Mouse (Mus musculus): ENCODE measurements around the gene Clybl.

Clybl gene

DNA sequence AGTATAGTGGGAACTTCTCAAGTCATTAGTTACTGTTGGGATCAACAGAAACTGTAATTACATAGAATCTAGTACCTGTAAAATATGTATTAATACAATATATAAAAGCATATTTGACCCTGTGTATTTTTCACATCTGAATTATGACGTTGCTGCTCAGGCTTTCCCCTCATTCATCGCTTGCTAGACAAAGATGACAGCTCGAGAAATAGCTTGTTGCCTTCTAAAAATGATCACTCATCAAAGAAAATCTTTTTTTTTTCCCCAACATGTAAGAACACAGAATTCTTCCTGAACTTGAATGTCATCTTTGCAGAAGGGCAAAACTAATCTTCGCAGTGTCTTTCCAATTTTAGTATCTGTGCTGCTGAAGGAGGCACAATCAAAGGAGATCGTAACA is 206.3 kb downstream of the Clybl start:
- no peak for DNase-seq (ENCODE audit: low spot score)

DNA sequence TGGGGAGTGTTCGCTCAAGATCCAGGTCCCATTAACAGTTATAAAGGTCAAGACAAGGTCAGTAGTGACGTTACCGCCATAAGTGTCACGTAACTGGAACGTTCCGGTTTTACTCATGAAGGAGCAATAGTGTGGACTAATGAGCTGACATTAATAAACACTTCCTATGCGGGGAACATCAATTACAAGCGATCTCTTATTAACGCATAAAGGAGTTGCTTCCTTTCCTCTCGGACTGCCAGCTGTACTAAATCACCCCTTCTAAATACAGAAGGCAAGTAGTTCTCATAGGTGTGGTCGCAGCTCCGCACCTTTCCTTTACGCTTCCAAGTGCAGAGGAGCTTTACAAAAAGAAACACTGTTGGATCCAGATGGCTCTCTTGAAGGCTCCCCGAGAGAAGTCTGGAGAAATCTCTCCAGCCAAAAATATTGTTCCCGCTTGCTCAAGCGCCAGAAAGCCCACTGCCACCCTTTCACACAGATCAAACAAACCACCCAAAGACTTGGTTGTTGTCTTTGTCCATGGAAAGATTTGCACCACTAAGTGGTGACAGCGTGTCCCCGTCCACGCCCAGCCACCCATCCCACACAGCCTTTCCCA is 207.0 kb downstream of the Clybl start:
- DNase-seq (ENCODE audit: low spot score), result no peak

DNA sequence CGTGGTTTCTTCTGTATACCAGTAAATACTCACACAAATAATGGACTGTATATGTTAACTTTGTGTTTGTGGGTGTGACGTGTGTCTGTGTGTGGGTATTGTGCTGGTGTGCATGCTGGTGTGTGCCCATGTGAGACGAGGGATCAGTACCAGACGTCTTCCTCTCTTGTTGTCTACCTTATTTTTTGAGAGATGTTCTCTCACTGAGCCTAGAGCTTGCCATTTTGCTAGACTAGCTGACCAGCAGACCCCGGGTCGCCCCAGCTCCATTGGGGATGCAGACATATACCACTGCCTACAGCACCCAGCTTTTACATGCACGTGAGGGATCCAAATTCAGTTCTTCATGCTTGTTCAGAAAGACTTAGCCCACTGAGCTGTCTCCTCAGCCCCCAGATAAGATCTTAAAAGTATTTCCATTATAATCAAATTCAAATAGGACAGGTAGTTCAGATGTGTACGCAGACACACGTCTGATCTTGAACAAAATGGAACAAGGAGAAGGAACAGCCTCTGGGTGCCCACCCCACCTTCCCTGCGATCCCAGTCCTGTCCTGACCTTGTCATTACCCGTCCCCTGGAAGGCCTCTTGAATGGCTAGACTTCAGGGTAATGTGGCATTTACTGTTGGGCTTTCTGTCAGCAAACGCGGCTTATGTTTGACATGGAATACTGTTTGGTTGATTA is 208.3 kb downstream of the Clybl start:
- DNase-seq (ENCODE audit: low spot score), result no peak

DNA sequence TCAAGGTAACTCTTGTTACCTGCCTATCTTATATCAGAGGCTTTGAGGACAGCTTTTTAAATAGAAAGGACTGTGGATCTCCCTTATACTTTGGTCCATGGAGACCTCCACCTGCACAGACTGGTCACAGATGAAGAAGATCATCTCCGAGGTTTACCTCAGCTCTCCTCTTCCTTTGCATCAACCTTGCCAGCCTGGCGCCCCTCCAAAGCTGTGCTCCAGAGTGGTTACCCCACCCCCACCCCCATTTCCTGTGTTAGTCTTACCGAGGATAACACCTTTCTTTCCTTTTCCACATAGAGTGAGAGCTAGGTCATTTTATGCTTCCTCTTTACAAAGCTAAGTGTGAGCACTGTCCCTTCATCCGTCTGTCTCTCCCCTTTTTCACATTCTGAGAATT is 209.4 kb downstream of the Clybl start:
- DNase-seq (ENCODE audit: low spot score), result no peak

DNA sequence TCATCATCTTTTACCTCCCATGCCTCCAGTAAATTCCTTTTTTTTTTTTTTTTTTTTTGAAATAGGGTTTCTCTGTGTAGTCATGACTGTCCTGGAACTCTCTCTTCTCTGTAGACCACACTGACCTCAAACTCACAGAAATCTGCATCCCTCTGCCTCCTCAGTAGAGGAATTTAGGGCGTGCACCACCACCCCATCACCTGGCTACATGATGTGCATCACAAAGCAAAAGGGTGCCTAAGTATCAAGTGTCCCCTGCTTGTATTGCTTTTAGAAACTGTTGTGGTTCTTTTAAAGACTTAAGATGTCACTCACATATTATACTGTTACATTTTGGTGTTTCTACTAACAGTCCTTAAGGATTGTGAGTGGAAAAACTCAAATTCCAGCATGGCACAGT is 211.6 kb downstream of the Clybl start:
- no peak for DNase-seq (ENCODE audit: low spot score)

DNA sequence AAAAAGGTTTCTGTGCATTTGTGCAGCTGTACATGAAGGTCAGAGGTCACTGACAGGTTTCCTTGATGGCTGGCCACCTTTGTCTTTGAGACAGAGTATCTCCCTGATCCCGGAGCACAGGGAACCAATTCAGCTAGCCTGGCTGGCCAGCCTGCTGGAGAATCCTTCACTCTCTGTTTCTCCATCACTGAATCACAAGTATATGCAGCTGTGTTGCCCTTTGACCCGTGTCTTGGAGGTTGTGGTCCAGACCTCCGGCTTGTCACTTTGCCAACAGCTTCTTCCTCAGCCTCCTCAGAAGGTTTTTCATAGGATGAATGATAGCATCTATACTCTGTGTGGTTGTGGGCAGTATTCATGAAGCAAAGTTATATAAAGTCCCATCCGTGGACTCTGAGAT is 217.2 kb downstream of the Clybl start:
- no peak for DNase-seq (ENCODE audit: low spot score)

DNA sequence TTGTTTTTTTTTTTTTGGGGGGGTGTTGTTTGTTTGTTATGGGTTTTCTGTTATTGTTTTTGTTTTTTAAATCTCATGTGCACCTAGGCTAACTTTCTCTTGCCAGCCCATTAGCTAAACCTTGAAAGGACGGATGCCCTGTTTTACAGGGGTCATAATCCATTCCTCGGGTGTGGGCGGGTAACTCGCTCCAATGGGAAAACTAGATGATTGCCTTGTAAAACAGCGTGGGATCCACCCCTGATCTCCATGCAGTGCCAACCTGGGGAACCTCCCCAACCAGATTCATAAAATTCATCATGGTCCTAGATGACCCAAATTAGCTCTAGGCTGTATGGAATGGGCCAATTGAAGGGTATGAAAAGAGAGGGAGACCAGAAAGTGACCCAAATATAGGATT is 218.4 kb downstream of the Clybl start:
- no peak for DNase-seq (ENCODE audit: low spot score)

DNA sequence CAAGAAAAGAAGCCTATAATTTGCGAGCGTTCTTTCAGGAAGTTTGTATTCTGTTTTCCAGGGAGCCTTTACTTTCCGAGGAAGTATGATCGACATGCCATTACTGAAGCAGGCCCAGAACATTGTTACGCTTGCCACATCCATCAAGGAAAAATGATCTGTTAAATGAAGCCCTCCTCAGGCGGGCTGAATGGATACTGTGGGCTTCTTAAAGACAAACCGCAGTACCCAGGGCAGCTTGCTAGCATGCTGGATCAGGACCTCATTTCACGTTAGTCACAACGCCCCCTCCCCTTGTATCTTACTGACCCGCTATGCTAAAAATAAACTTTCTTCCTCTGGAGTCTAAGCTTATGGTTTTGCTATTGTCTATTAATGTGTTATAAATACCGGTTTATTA is 220.4 kb downstream of the Clybl start:
- no peak for DNase-seq (ENCODE audit: low spot score)

DNA sequence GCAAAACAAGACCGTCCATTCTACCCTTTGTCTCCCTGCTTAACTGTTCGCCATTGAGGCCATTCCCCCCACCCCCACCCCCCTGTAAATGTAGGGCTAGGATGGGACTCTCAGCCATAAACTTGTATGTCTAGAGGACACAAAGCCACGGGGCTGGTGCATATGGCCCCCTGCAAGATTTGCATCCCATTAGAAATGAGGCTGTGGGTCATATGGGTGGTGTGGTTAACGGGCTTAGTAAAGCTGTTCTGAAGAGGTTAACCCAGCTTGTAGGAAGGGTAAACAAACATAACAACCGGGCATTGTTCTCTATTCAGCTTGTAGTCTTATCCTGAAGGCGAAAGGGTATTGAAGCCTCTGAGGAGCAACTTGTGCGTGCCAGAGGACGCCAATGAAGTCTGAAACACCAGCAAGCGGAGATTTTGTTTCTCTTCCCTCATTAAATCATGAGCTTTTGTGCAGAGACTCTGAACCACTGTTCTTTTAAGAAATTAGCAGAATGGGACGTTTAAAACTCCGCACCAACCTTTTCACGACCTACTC is 221.3 kb downstream of the Clybl start:
- DNase-seq (ENCODE audit: low spot score), result no peak

DNA sequence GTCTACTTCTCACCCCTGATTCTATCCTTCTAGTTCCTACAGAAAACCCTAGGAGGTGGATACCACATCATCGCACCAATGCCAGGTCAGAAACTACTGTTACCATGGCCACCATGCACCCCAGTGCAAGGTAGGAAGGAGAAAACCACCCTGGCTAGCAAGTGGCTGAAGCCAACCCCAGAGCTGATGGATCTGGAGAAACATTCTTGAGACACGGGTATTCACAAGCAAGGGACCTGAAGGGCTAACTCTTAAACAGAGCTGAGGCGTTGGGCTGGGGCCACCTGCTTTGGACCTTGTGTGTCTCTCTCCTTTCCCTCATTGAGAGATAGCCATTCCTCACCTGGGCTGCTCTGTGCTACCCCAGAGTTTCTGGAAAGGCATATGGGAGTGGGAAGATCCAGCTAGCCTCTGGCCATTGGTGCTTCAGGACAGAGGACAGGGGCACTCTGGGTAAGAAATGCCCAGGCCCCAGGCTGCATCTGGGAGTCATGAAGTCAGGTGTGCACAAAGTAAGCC is 222.0 kb downstream of the Clybl start:
- DNase-seq (ENCODE audit: low spot score), result no peak

DNA sequence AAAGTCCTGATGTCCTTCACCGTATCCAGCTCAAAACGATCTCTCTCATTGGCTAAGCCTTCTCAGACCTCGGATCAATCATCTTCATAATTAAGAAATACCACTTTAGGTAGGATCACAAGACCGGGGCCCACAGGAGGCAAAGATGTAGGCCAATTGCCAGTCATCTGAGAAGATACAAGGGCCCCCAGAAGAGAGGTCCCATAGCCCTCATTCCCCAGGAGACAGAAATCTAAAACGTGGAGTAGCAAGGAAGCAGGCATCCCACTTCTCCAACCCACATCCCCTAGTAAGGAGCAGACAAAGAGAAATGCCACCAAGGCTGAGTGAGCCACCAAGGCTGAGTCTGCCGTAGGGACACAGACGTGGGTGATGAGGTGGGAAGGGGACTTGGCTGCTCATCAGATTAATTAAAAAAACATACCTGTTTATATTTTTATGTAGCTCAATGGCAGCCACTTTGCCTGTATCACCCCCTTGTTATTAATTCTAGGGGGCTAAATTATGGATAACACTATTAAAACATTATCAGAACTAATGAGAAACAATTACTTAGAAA is 223.2 kb downstream of the Clybl start:
- no peak for DNase-seq (ENCODE audit: low spot score)

DNA sequence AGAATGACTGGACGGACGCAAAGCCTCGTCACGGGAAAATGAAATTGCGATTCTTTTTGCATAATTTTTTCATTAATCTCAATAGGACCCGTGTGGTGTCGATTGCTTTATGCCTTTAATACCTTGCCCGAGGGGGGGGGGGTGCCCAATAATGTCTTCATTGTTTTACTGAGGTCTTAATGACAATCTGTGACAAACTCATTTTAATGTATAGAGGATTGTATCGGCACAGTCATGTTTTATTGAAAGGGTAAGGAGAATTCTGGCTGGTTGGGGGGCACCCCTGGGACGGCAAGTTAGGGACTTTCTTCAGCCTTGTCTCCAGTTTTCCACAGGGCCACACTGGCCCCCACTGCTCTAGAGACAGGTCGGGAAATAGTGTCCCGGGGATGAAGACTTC is 223.7 kb downstream of the Clybl start:
- DNase-seq (ENCODE audit: low spot score), result no peak

DNA sequence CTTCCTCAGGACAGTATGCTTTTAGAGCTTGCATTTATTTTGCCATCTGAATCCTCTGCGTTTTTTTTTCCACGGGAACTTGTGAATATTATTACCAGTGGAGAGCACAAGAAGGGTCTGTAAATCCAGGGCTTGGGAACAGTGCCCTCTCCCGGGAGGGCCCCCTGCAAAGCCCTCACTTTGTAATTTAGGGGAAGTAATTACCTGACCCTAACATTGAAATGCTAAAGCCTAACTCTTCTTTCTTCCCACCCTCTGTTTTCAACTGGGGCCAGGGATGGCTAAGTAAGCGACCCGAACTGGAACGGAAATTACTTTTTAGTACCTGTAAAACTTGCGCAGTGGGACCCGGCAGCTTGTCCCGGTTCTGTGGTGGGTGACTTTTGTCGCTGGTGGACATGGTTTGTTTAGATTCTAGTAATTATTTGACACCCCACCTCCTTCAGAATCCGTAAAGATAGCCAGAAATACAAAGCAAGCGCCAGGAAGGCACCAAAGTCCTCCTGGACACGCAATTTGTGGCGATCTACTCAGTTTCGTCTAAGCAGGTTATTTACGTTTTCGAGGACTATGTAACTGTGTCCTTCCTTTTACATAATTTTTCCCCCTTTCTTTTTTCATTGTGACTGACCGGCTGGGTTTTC is 224.5 kb downstream of the Clybl start:
- DNase-seq (ENCODE audit: low spot score), result no peak

DNA sequence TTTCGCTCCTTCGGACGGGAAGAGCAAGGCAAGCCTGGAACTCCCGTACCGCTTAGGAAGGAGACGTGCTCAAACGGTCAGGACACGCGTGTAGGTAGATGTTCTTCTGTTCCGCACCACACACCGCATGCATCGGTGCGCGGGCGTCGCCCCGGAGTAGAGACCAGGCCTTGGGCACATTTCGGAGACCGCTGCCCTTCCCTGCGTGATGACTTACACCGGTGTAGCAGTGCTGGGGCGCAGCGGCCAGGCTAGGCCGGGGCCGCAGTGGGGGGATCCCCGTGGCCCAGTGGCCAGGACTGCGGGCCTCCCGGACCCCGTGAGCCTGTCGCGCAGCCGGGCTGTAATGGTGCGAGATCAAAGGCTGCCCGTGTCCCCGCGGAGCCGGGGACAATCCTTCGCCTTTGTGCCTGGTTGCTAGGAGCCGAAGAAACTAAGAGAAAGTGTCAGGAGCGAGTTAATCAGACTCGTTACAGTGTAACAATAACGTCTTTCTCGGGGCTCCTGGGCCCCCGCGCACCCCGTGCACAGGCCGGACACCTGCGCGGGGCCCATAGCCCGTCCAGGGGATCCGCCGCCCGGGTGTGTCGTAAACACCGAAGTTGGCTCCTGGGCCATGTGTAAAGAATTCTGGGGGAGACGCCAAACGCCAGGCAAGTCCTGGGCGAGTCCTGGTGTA is 225.2 kb downstream of the Clybl start:
- no peak for DNase-seq (ENCODE audit: low spot score)

DNA sequence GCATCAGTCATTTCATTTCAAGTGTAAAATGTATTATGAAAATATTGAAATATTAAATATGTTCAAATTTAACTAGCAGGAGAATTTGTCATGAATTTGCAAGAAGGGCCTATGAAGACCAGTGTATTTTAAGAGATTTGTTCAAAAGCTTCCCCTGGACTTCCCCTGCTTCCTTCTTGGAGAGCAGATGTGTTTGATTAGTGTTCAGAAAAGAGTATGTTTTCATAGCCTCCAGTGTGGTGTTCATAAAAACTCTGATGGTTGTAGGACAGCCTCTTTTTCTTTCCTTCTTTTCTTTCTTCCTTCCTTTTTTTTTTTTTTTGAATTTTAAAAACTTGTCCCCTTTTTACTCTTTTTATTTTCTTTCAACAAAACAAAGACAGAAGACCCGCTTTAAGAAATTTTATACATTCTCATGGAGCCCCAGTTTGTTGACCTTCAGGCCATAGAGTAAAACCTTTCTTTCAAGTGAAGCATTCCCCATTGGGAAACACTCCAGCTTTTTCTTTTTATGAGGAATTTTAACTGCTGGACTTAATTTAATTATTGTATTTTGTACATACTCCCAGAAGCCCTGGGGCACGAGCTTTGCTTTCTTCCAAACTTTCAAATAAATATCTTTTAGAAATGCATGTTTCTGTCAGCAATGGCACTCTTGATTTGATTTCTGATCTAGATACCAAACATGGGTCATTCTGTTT is 231.5 kb downstream of the Clybl start:
- no peak for DNase-seq (ENCODE audit: low spot score)

DNA sequence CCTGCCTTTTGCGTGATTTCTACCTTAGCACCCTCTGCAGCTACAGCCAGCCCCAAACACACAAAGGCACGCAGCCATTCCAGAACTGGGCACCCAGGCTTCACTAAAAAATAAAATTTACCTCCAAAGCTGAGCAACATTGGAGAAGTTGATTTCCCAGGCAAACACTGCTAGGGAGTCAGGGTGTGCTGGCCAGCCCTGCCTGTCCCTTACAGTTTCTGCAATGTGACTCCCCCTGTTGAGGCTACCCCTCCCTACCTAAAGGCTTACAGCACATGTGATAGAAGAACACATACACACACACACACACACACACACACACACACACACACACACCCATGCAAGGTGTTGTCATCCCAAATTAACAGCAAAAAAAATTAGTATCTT is 232.0 kb downstream of the Clybl start:
- DNase-seq (ENCODE audit: low spot score), result no peak

DNA sequence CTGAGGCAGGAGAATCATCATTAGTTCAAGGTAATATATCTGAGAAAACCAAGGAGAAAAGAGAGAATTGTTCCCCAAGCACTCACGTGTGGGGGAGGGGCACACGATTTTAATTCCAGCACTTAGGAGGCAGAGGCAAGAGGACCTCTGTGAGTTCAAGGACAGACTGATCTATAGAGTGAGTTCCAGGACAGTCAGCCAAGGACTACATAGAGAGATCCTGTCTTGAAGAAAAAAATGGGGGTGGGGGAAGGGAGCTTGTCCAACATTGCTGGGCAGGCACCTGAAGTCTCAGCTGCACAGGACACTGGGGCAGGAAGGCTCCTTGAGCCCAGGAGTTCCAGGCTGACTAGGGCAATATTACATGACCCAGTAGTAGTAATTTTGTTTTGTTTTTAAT is 233.3 kb downstream of the Clybl start:
- no peak for DNase-seq (ENCODE audit: low spot score)

DNA sequence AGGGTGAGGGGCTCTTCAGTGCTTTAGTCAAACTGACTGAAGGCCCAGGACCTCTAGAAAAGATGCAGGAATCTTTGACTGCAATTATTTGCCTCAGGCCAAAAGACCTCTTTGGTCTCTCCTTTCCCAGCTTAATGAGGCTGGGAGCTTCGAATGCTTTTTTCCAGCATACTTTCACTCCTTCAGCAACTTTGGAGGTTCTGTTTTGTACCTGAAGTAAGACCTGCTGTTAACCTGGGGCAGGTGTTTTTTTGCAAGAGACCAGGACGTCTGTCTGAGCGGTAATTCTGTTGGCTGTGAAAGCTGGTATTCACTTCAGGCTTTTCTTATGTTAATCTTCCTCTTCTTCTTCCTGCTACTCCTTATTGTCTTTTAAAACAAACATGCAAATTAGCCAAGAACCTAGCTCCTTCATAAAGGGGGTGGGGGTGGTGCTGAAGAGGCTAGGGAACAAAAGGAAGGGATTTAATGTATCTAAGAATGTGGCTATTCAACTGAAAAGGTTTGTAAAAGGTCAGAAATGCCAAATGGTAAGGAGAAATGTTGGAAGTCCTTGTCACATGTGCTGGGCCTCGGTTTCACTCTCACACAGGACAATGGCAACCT is 234.8 kb downstream of the Clybl start:
- DNase-seq (ENCODE audit: low spot score), result no peak

DNA sequence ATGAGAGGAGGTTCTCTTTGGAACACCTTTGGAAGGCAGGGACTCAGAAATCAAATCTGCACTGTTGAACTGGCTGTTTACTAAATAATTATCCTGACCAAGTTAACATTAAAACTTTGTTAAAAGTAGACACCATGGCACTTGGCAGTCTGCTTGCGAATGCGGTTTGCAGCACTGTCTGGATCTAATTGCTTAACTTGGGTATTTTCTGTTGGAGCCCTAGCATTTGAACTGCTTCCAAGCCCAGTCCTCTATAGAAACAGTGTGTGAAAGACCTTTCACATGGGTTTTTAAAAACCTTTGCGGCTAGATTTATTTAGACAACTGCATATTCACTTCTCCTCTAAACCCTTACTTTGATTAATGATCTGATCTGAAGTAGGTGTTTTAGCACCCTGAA is 242.9 kb downstream of the Clybl start:
- no peak for DNase-seq (ENCODE audit: low spot score)

DNA sequence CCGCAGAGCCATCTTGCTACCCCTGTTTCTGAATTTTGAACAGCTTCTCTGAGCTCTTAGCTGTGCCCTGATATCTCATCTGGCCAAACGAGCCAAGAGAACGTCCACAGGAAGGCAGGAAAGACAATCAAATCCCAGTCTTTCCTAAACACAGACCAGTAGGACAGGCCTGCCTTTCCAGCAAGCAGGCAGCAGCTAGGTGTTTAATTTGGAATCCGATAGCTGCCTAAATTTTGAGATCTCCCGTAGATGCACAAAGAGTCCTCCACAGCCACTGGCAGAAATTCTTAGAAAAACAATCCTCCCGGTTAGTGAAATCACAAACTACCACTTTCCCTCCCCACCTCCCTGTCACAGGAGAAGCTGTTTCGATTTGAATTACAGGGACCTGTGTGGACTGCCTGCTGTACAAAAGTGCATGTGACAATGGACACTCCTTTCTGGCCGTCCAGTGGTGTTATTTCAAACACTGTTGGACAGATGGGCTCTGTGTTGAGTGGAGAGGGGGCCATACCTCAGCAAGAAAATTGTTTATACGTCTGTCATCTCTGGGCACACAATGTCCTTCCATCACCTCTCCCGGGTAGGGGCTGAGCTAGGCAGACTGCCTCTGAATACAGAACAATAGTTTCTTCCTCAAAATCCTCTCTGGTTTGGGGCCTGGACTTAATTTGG is 245.2 kb downstream of the Clybl start:
- DNase-seq (ENCODE audit: low spot score), result no peak

DNA sequence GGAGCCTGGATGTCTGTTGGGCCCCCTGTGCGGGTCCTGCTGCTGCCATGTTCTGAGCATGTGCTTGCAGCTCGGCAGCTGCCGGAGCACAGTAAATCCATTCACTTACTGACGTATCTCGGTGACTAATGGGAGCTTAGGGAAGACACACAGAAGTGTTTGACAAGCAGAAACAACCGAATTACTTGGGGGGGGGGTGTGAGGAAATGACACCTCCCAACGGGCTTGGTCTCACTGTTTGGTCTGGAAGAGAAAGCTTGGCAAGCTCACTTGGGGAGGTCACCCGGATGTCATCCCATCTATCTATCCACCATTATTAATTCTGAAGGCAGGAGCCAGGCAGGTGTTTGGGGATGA is 245.7 kb downstream of the Clybl start:
- no peak for DNase-seq (ENCODE audit: low spot score)

Measured in T-cell, adult 2 months (primary cell).